Mouse (Mus musculus) kidney, adult 2 months (tissue): ENCODE results near the gene Wwc1. TPM values are rescaled to one million over a fixed set of nuclear protein-coding genes. Genes with fewer than 3 reads are reported as not detected.
"Not testable (repeated sequence)": the region's sequence is repeated elsewhere in the genome, so short reads cannot be mapped to it uniquely, and the experiment has no call there.

Experiments used
- DNase-seq: peaks from one replicate; pipeline ENCODE4 v3.0.0; 2021
- H3K27ac ChIP-seq: fragments of 200-500 bp; 2 replicates; pipeline ENCODE4 v1.5.1; 2012; ENCODE audit warnings: low read depth, low read length, control low read depth, inconsistent platforms; ENCODE audit not compliant: insufficient read depth
- H3K27me3 ChIP-seq: fragments of 200-500 bp; replicated peaks from 2 replicates; pipeline ENCODE4 v1.6.1; 2012; ENCODE audit warnings: mild to moderate bottlenecking, moderate library complexity, low read length, inconsistent platforms; ENCODE audit not compliant: control insufficient read depth, insufficient read depth
- H3K36me3 ChIP-seq: fragments of 200-500 bp; 2 replicates; pipeline ENCODE4 v1.6.1; 2012; ENCODE audit warnings: mild to moderate bottlenecking, moderate library complexity, low read length, inconsistent platforms; ENCODE audit not compliant: control insufficient read depth, insufficient read depth
- H3K4me1 ChIP-seq: fragments of 200-500 bp; 2 replicates; pipeline ENCODE4 v1.6.1; 2011; ENCODE audit warnings: low read length; ENCODE audit not compliant: control insufficient read depth, insufficient read depth
- H3K4me3 ChIP-seq: fragments of 200-500 bp; 2 replicates; pipeline ENCODE4 v1.5.1; 2011; ENCODE audit warnings: mild to moderate bottlenecking, low read depth, low read length, control low read depth; ENCODE audit not compliant: insufficient read depth
- CTCF ChIP-seq: fragments of 200-500 bp; conservative IDR thresholded peaks from 2 replicates; pipeline ENCODE4 v1.5.1; 2011; ENCODE audit warnings: low read depth, mild to moderate bottlenecking, control low read depth, low read length, moderate library complexity, mixed read lengths; ENCODE audit not compliant: insufficient read depth, insufficient read length
- POLR2A ChIP-seq: fragments of 200-500 bp; IDR thresholded peaks from one replicate; pipeline ENCODE4 v1.6.1; 2011; ENCODE audit warnings: low read depth, low read length, control low read depth
- WGBS: fragments of 180-500 bp; shearing (Covaris S2); methylation state at CpG from one replicate; pipeline ENCODE4 v1.1.7; 2018; 5-methylcytosine and 5-hydroxymethylcytosine counted together
- polyA plus RNA-seq: library from polyadenylated mRNA; depleted of rRNA; stranded (reverse); fragments of >200 nt; gene quantifications from 2 replicates; pipeline ENCODE4 v1.2.3, GENCODE M21; 2012; rRNA removed

Wwc1 gene
- polyA plus RNA-seq, 1 experiment = 91.9 TPM

DNA sequence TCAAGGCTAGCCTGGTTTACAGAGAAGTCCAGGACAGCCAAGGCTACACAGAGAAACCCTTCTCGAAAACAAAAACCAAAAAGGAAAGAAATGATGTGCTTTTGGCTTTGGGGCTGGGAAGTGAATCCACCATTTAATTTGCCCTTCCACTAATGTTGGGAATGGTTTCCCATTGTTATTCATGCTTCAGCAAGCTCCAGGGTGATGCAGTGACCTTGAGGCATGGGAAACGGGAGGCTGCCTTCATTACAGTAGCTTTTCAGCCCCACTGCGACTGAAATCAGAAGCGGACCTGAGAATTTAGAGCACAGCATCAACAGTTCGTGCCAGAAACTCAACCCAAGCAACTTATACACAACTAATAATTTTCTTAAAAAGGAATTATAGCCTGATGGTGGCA, 179.0 kb downstream of the Wwc1 start:
- no peak for TF ChIP-seq CTCF
- no peak for TF ChIP-seq POLR2A
- WGBS = 66% methylated on average over 5 of the region's 5 CpGs
- DNase-seq = no peak

GRCm38 (mm10) chr11:35798874-35799273, 181.5 kb downstream of the Wwc1 start, which contains the start of gene Fbll1:
Gene Fbll1, minus strand, starts transcription at chr11:35798884.
- H3K4me3 ChIP-seq = no peak within 1 kb of the TSS
- TF ChIP-seq POLR2A (no peak), CTCF (no peak)
- H3K36me3 ChIP-seq = no peaks in the 10 kb centered on the region
- no peaks in the 10 kb centered on the region for H3K4me1 ChIP-seq
- DNase-seq = peak; percentile 26
- H3K27ac ChIP-seq = no peak within 1 kb of the TSS
- 17% methylated on average over 11 of the region's 11 CpGs for WGBS
- peaks cover 3% of the 10 kb centered on the region; the same call in 1 of the 2 replicates for H3K27me3 ChIP-seq

More for the DNA sequence above, 179.0 kb downstream of the Wwc1 start:
- Histone ChIP-seq H3K27ac (no peak overlapping the region), H3K36me3 (no peaks in the 10 kb centered on the region), H3K4me1 (no peaks in the 10 kb centered on the region), H3K4me3 (no peak overlapping the region), H3K27me3 (0 out of 2 replicates have a peak, but pooled peaks cover 3% of the 10 kb centered on the region)

DNA sequence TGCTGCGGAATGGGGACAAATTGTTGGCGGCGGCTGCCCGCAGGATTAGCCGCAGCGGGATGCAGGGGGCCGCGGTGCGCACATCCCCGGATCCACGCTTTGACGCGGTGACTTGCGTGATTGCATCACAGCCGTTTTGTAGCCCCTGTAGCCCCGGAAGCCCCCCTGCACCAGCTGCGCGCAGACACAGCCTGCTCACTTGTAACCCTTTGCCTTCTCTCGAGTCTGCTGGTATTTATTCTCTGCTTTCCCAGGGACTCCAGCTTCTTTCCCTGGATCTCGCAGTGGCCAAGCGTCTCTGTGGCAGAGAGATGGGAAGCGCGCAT, 181.9 kb downstream of the Wwc1 start:
- no peak overlapping the region for H3K4me3 ChIP-seq
- no peaks in the 10 kb centered on the region for H3K36me3 ChIP-seq
- no peak overlapping the region for H3K27ac ChIP-seq
- peaks cover 3% of the 10 kb centered on the region; the same call in 1 of the 2 replicates for H3K27me3 ChIP-seq
- H3K4me1 ChIP-seq = no peaks in the 10 kb centered on the region
- TF ChIP-seq CTCF (no peak), POLR2A (no peak)
- DNase-seq = no peak
- WGBS = 6% methylated on average over 23 of the region's 23 CpGs

GRCm38 (mm10) chr11:35797751-35798494, 182.4 kb downstream of the Wwc1 start:
- Histone ChIP-seq H3K27ac (no peak overlapping the region), H3K4me3 (no peak overlapping the region), H3K36me3 (no peaks in the 10 kb centered on the region), H3K27me3 (peaks cover 3% of the 10 kb centered on the region; the same call in 1 of the 2 replicates), H3K4me1 (no peaks in the 10 kb centered on the region)
- DNase-seq = no peak
- TF ChIP-seq CTCF (no peak), POLR2A (no peak)
- WGBS = 5% methylated on average over 85 of the region's 86 CpGs

GRCm38 (mm10) chr11:35792800-35793199, 187.5 kb downstream of the Wwc1 start:
- H3K36me3 ChIP-seq, H3K4me3 ChIP-seq, H3K4me1 ChIP-seq, DNase-seq, H3K27ac ChIP-seq, H3K27me3 ChIP-seq: not testable (repeated sequence)
- 85% methylated on average over 5 of the region's 5 CpGs for WGBS

GRCm38 (mm10) chr11:35788443-35788842, 191.9 kb downstream of the Wwc1 start:
- TF ChIP-seq CTCF (no peak), POLR2A (no peak)
- no peaks in the 10 kb centered on the region for H3K4me1 ChIP-seq
- WGBS = 77% methylated on average over 2 of the region's 2 CpGs

More at GRCm38 (mm10) chr11:35788443-35788842, 191.9 kb downstream of the Wwc1 start:
- H3K27me3 ChIP-seq = no peaks in the 10 kb centered on the region
- peaks cover 11% of the 10 kb centered on the region for H3K36me3 ChIP-seq
- no peak for DNase-seq
- H3K4me3 ChIP-seq = no peak overlapping the region
- H3K27ac ChIP-seq = no peak overlapping the region

Other genes with a start within 250 kb of the Wwc1 start
- gene Pank3, start 211.0 kb downstream of the Wwc1 start, polyA plus RNA-seq = 8.0 and 10.4 TPM in 2 replicates
- gene Fbll1, start 181.6 kb downstream of the Wwc1 start, polyA plus RNA-seq = 0.05 TPM in 1 of 2 replicates, not detected in the other
- 14.5 and 19.3 TPM in 2 replicates for gene Rars, start 146.0 kb downstream of the Wwc1 start, polyA plus RNA-seq